Mouse (Mus musculus) liver, adult 2 months (tissue): ENCODE data around the gene Zkscan16.

Experiments used
- CTCF ChIP-seq: fragments of 200-500 bp; IDR thresholded peaks from 2 replicates; pipeline ENCODE4 v1.5.1; 2011; ENCODE audit warnings: low read depth, low read length, control low read depth
- POLR2A ChIP-seq: fragments of 200-500 bp; IDR thresholded peaks from 2 replicates; pipeline ENCODE4 v1.6.1; 2011; ENCODE audit warnings: low read length, control low read depth; ENCODE audit not compliant: insufficient read depth; ENCODE audit errors: extremely low read depth

- TF ChIP-seq POLR2A (no peak), CTCF (peak; percentile 33; the same call in 1 of the 2 replicates)
These were observed 15.8 kb upstream of the Zkscan16 start for GRCm38 (mm10) chr4:58927661-58928060.
